Mouse (Mus musculus): Measurements from ENCODE around the gene Ide. TPM values are rescaled to one million over a fixed set of nuclear protein-coding genes. Genes with fewer than 3 reads are reported as not detected.

Gene Ide
- total RNA-seq, 2 experiments from 2014 or later: 104 to 158 TPM

GRCm38 (mm10) chr19:37320802-37321619 lies 16.6 kb downstream of the Ide start:
- Histone ChIP-seq H3K27ac (peak overlapping the region; percentile 59; the same call in 1 of the 2 replicates), H3K4me3 (no peak overlapping the region)
- peak; percentile 75 for DNase-seq
- intact Hi-C loops (cut with DNase I): no loop called here
- TF ChIP-seq CTCF (IDR thresholded peaks at IDR 0.05): no peak

DNA sequence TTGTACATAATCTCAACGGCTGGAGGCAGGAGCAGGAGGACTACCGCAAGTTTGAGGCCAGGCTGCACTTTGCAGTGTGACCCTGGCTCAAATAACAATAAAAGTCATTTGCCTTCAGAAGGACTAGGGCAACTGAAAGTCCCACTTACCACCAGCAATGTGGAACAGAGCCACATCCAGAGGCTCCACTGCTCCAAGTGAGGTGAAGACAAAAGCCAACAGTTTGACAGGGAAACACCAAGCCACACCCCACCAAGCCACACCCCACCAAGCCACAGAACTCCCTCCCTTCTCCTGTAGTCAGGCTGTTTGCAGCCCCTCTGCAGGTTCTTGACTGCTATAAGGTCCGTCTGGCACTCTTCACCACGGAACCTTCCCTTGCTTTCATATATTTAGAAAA lies 20.3 kb downstream of the Ide start:
- Histone ChIP-seq H3K27ac (no peak overlapping the region), H3K4me3 (no peak overlapping the region)
- no peak for TF ChIP-seq CTCF (IDR thresholded peaks at IDR 0.05)
- no peak for DNase-seq
- intact Hi-C loops (cut with DNase I): no loop called here

GRCm38 (mm10) chr19:37315091-37315490 lies 22.6 kb downstream of the Ide start:
- DNase-seq: peak; percentile 53
- Histone ChIP-seq H3K4me3 (peak overlapping the region; percentile 9; the same call in 1 of the 2 replicates), H3K27ac (peak overlapping the region; percentile 71)
- TF ChIP-seq CTCF (IDR thresholded peaks at IDR 0.05): no peak
- intact Hi-C loops (cut with DNase I): no loop called here

- H3K4me3 ChIP-seq: no peak overlapping the region
- intact Hi-C loops (cut with DNase I): no loop called here
- TF ChIP-seq CTCF (IDR thresholded peaks at IDR 0.05): no peak
- no peak overlapping the region for H3K27ac ChIP-seq
- DNase-seq: no peak
These were observed 26.2 kb downstream of the Ide start for GRCm38 (mm10) chr19:37311426-37311825.

GRCm38 (mm10) chr19:37310133-37310532 lies 27.5 kb downstream of the Ide start:
- intact Hi-C loops (cut with DNase I): no loop called here
- no peak overlapping the region for H3K27ac ChIP-seq

GRCm38 (mm10) chr19:37308941-37309340 lies 28.7 kb downstream of the Ide start:
- DNase-seq: no peak
- no peak overlapping the region for H3K27ac ChIP-seq
- no peak for TF ChIP-seq CTCF (IDR thresholded peaks at IDR 0.05)
- intact Hi-C loops (cut with DNase I): no loop called here
- H3K4me3 ChIP-seq: no peak overlapping the region

More at GRCm38 (mm10) chr19:37310133-37310532, 27.5 kb downstream of the Ide start:
- TF ChIP-seq CTCF (IDR thresholded peaks at IDR 0.05): peak; percentile 5; the same call in 1 of the 2 replicates
- DNase-seq: no peak
- no peak overlapping the region for H3K4me3 ChIP-seq

DNA sequence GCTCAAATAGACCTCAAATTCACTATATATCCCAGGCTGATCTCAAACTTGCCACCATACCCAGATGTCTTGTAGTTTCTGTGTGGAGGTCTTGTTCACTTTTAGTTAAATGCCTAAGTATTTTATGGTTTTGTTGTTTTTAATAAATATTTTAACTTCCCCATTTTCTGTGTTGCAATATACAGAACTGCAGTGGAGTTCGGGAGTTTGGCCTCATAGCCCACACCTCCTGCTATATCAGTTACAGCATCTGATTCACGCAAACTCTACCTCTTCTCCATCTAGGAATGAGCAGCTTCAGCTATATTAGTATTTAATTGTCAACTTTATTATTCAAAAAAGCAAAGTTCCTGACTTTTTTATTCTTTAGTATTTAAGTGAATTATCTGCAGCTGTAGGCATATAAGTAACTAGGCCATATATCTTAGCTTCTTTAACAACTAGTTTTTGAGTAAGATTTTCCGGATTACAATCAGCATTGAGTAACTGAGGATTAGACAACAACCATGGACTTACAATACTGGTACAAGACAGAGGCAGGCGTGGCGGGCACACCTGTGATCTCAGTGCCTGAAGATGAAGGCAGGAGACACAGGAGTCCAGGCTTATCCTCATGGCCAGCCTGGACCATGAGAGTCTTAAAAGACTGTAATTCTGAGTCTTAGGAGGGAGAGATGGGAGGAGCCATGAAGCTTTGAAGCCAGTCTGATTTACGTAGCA lies 29.7 kb downstream of the Ide start:
- TF ChIP-seq CTCF (IDR thresholded peaks at IDR 0.05): no peak
- no peak for DNase-seq
- no peak overlapping the region for H3K4me3 ChIP-seq
- intact Hi-C loops (cut with DNase I): no loop called here
- H3K27ac ChIP-seq: no peak overlapping the region

DNA sequence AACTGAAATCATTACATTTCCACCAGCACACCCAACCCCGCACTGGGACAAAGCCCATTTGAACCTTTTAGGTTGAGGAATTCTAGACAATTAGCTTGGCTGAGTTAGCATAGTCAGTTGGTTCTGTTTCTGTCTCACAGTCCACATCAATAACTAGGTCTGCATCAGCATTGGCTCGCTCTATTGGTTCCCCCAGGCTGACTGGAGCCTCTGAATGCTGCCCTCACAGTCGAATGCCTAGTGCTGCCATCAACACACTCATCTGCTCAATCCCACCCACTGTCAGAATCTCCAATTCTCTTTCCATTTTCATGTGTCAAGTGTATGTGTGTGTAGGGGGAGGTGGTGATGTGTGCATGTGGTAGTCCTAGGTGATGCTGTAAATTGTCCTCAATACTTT lies 31.5 kb downstream of the Ide start:
- no peak for DNase-seq
- intact Hi-C loops (cut with DNase I): no loop called here
- no peak for TF ChIP-seq CTCF (IDR thresholded peaks at IDR 0.05)
- no peak overlapping the region for H3K27ac ChIP-seq
- H3K4me3 ChIP-seq: no peak overlapping the region

DNA sequence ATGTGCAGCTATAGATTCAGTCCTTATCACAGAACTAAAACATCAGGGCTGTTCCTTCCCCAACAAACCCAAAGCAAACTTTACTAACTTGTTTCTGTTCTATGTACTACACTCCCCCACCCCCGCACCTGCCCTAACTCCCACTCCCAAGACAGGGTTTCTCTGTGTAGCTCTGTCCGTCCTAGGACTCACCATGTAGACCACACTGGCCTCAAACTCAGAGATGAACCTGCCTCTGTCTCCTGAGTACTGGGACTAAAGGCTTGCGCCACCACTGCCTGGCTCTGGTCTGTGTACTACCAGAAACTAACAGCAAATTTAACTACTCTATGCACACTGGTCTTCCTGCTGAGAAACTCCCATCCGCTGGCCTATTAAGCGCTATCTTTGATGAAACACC lies 32.8 kb downstream of the Ide start:
- TF ChIP-seq CTCF (IDR thresholded peaks at IDR 0.05): no peak
- intact Hi-C loops (cut with DNase I): no loop called here
- DNase-seq: no peak
- H3K27ac ChIP-seq: no peak overlapping the region
- no peak overlapping the region for H3K4me3 ChIP-seq

GRCm38 (mm10) chr19:37304006-37304405 lies 33.6 kb downstream of the Ide start:
- Histone ChIP-seq H3K4me3 (no peak overlapping the region), H3K27ac (no peak overlapping the region)
- no peak for DNase-seq
- intact Hi-C loops (cut with DNase I): no loop called here
- TF ChIP-seq CTCF (IDR thresholded peaks at IDR 0.05): no peak

DNA sequence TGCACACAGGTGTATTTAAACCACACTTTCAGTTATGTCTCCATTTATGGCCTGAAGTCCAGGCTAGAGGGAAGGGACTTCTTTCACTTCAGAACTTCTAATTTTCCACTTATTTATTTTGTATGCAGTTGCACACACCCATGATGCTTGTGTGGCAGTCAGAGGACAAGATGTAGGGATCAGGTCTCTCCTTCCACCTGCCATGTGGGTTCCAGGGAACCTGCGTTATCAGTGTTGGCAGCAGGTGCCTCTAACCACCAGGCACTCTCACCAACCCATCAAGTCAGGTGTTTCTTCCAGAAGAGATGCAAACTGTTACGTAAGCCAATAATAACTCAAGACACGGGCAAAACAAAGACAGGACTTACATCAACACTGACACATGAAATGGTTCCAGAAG lies 35.9 kb downstream of the Ide start:
- Histone ChIP-seq H3K27ac (no peak overlapping the region), H3K4me3 (no peak overlapping the region)
- no peak for TF ChIP-seq CTCF (IDR thresholded peaks at IDR 0.05)
- DNase-seq: no peak
- intact Hi-C loops (cut with DNase I): no loop called here

DNA sequence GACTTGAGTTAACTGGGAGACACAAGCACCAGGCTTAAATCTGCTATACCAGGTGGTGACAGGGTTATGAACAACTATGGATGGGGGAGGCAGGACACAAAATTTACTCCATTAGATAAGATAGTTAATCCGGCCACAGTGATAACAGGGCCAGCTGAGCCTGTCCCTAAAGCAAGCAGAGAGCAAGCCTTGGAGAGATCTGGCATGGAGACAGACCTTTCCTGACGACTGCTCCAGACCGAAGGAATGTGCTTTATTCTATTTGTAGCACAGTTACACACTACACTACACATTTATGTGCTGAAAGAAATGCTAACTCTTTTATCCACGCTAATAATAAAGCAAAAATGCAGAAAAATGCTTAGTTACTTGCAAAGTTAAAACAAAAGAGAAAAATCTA lies 46.0 kb downstream of the Ide start:
- TF ChIP-seq CTCF (IDR thresholded peaks at IDR 0.05): no peak
- Histone ChIP-seq H3K4me3 (no peak overlapping the region), H3K27ac (peak overlapping the region; percentile 51)
- intact Hi-C loops (cut with DNase I): no loop called here
- DNase-seq: no peak

DNA sequence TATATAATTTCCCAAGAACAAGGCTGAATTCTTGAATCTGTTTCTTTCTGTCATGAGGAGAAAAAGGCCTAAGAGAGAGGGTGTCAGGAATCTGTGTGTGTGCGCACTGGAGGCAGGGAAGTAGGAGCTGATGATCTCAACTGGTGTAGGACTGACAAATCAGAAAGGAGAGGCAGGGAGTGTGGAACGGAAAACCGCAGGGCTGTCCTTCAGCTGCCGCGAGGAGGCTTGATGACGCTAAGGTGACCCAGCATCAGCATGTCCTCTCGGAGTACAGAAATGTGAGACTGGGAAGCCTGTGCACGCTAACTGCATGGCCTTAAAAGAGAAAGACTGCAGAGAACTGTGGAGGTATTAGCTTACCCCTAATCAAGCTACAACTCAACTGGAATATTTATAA lies 46.7 kb downstream of the Ide start:
- intact Hi-C loops (cut with DNase I): no loop called here
- DNase-seq: no peak
- TF ChIP-seq CTCF (IDR thresholded peaks at IDR 0.05): no peak
- Histone ChIP-seq H3K4me3 (no peak overlapping the region), H3K27ac (peak overlapping the region; percentile 51)
